Mouse (Mus musculus): ENCODE measurements around the gene Cradd. TPM values are rescaled to one million over a fixed set of nuclear protein-coding genes. Genes with fewer than 3 reads are reported as not detected.

The Cradd gene
- polyA plus RNA-seq, 2 experiments = 3.2 to 3.6 TPM

DNA sequence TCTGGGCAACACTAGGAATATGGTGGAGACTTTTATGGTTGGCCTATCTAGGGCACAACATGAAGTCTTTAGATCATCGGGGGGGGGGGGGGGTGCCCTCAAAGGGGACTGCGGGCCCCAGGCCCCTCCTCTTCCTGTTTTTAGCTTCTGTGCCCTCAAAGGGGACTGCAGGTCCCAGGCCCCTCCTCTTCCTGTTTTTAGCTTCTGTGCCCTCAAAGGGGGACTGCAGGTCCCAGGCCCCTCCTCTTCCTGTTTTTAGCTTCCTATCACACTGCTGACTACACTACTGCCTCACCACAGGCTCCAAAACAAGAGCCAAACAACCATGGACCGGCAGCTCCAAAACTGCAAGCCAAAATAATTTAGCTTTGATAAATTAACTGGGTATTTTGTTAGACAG lies 33.8 kb upstream of the Cradd start:
- no peak for DNase-seq (ENCODE audit: low read depth in 3 of 3, low spot score in 3 of 3)
- Histone ChIP-seq H3K9ac (replicated peaks) (no peak overlapping the region), H3K36me3 (replicated peaks; ENCODE audit: control insufficient read depth, insufficient read depth, low read depth) (no peaks in the 10 kb centered on the region), H3K27ac (no peak overlapping the region), H3K4me2 (ENCODE audit: low read depth) (no peak overlapping the region), H3K4me1 (replicated peaks; ENCODE audit: control insufficient read depth in 2 of 2, insufficient read depth in 2 of 2, low read length in 1 of 2) (no peaks in the 10 kb centered on the region), H3K27me3 (ENCODE audit: control insufficient read depth, insufficient read depth, low read length) (no peaks in the 10 kb centered on the region), H3K9me3 (ENCODE audit: control insufficient read depth, low read length) (no peaks in the 10 kb centered on the region), H3K4me3 (ENCODE audit: insufficient read depth in 1 of 2, low read depth in 2 of 2, low read length in 2 of 2) (no peak overlapping the region)
- 59% methylated on average over 3 of the region's 3 CpGs for WGBS (ENCODE audit: insufficient replicate concordance)
- no peak for ATAC-seq (ENCODE audit: insufficient read depth)
- TF ChIP-seq EP300 (IDR thresholded peaks at IDR 0.05; ENCODE audit: low read depth) (no peak), CTCF (IDR thresholded peaks at IDR 0.05; ENCODE audit: low read depth) (no peak)

DNA sequence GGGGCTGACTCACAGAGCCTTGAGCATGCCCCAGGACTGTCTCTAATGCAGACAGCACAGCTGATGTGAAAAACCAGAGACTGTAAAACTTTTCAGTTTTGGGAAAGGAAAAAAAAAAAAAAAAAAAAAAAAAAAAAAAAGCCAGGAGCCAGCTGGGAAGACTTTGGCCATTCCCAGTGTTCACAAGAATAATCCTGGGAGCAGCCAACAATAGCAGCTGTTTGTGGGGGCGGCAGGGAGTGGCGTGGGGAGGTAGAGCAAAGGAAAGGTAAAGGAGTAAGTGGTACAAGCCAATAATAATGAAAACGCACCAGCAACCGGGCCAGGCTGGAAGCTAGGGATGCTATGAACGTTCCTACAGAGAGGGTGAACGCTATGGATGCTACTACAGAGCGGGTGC lies 32.8 kb upstream of the Cradd start:
- DNase-seq (ENCODE audit: low read depth in 3 of 3, low spot score in 3 of 3) (no peak), ATAC-seq (ENCODE audit: insufficient read depth) (no peak)
- no peaks in the 10 kb centered on the region for H3K36me3 ChIP-seq (replicated peaks; ENCODE audit: control insufficient read depth, insufficient read depth, low read depth)
- H3K4me2 ChIP-seq (ENCODE audit: low read depth) = no peak overlapping the region
- WGBS (ENCODE audit: insufficient replicate concordance) = 65% methylated on average over 7 of the region's 7 CpGs
- H3K9me3 ChIP-seq (ENCODE audit: control insufficient read depth, low read length) = no peaks in the 10 kb centered on the region
- no peaks in the 10 kb centered on the region for H3K4me1 ChIP-seq (replicated peaks; ENCODE audit: control insufficient read depth in 2 of 2, insufficient read depth in 2 of 2, low read length in 1 of 2)
- no peak overlapping the region for H3K9ac ChIP-seq (replicated peaks)
- no peak overlapping the region for H3K4me3 ChIP-seq (ENCODE audit: insufficient read depth in 1 of 2, low read depth in 2 of 2, low read length in 2 of 2)
- no peak for TF ChIP-seq EP300 (IDR thresholded peaks at IDR 0.05; ENCODE audit: low read depth)
- no peak for TF ChIP-seq CTCF (IDR thresholded peaks at IDR 0.05; ENCODE audit: low read depth)
- H3K27ac ChIP-seq = no peak overlapping the region
- no peaks in the 10 kb centered on the region for H3K27me3 ChIP-seq (ENCODE audit: control insufficient read depth, insufficient read depth, low read length)

DNA sequence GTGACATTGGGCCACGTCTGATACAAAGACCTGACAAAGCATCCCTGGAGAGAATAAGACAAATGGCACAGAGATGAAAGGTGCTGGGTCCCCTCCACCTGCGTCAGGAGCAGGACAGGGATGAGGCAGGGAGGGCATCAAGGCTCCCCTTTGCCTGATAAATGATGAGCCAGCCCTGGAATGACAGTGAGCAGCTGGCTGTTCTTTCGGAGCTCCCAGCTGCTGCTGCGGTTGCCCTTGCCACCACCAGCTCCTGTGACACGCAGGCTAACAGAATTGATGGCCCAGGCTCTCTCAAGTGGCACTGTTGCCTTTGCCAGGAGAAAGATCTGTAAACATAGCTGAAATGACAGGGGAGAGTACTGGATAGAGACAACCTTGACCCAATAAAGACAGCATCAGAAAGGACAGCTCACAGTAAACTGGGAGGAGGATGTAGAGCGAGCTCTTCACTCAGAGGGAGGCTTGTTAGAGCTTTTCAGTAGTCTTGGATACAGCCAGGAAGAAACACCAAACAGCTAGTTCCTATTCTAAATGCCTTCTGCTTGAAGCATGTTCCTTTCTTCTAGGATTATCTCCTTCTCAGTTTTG lies 31.8 kb upstream of the Cradd start:
- 41% methylated on average over 6 of the region's 6 CpGs for WGBS (ENCODE audit: insufficient replicate concordance)
- Histone ChIP-seq H3K9me3 (ENCODE audit: control insufficient read depth, low read length) (no peaks in the 10 kb centered on the region), H3K36me3 (replicated peaks; ENCODE audit: control insufficient read depth, insufficient read depth, low read depth) (no peaks in the 10 kb centered on the region), H3K27ac (no peak overlapping the region), H3K4me2 (ENCODE audit: low read depth) (no peak overlapping the region), H3K4me3 (ENCODE audit: insufficient read depth in 1 of 2, low read depth in 2 of 2, low read length in 2 of 2) (no peak overlapping the region), H3K27me3 (ENCODE audit: control insufficient read depth, insufficient read depth, low read length) (no peaks in the 10 kb centered on the region), H3K4me1 (replicated peaks; ENCODE audit: control insufficient read depth in 2 of 2, insufficient read depth in 2 of 2, low read length in 1 of 2) (no peaks in the 10 kb centered on the region), H3K9ac (replicated peaks) (no peak overlapping the region)
- DNase-seq (ENCODE audit: low read depth in 3 of 3, low spot score in 3 of 3) (no peak), ATAC-seq (ENCODE audit: insufficient read depth) (no peak)
- no peak for TF ChIP-seq CTCF (IDR thresholded peaks at IDR 0.05; ENCODE audit: low read depth)
- no peak for TF ChIP-seq EP300 (IDR thresholded peaks at IDR 0.05; ENCODE audit: low read depth)

DNA sequence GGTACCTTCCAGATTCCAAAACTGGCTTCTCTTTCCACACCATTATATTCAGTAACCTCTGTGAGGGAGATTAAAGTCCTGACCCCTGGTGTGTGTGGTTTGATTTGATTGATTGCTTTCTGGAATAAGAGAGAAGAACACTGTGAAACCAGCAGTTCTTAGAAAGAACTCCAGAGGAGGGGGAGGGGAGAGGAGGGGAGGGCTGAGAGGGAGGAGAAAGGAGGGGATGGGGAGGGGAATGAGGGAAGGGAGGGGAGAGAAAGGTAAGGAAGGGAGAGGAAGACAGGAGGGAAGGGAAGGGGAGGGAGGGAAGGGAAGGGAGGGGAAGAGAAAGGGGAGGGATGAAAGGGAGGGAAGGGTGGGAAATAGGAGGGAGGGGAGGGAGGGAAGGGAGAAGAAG lies 30.7 kb upstream of the Cradd start:
- Histone ChIP-seq H3K9me3 (ENCODE audit: control insufficient read depth, low read length) (no peaks in the 10 kb centered on the region), H3K4me2 (ENCODE audit: low read depth) (no peak overlapping the region), H3K4me1 (replicated peaks; ENCODE audit: control insufficient read depth in 2 of 2, insufficient read depth in 2 of 2, low read length in 1 of 2) (no peaks in the 10 kb centered on the region), H3K9ac (replicated peaks) (no peak overlapping the region), H3K4me3 (ENCODE audit: insufficient read depth in 1 of 2, low read depth in 2 of 2, low read length in 2 of 2) (no peak overlapping the region), H3K36me3 (replicated peaks; ENCODE audit: control insufficient read depth, insufficient read depth, low read depth) (no peaks in the 10 kb centered on the region), H3K27ac (no peak overlapping the region), H3K27me3 (ENCODE audit: control insufficient read depth, insufficient read depth, low read length) (no peaks in the 10 kb centered on the region)
- DNase-seq (ENCODE audit: low read depth in 3 of 3, low spot score in 3 of 3) (no peak), ATAC-seq (ENCODE audit: insufficient read depth) (no peak)
- TF ChIP-seq CTCF (IDR thresholded peaks at IDR 0.05; ENCODE audit: low read depth) (no peak), EP300 (IDR thresholded peaks at IDR 0.05; ENCODE audit: low read depth) (no peak)

DNA sequence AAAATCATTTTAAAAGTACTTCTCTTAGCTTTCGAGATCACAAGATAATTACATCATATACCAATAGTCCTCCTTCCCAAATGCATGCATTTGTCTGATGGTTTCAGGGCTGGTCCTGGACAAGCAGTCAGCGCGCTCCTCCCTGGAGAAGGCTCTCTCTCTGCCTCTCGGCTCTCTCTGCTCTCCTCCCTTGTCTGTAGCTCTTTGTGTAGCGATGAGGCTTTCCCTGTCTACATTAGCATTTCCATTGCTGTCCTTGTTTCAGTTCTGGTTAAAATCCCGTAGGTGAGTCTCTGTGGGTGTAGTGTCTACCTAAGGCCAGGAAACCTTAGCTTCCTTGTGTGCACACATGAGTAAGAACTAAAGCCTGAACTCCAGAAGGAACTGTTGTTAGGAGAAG lies 30.1 kb upstream of the Cradd start:
- WGBS (ENCODE audit: insufficient replicate concordance) = 67% methylated on average over 6 of the region's 6 CpGs
- Histone ChIP-seq H3K4me2 (ENCODE audit: low read depth) (no peak overlapping the region), H3K4me3 (ENCODE audit: insufficient read depth in 1 of 2, low read depth in 2 of 2, low read length in 2 of 2) (no peak overlapping the region), H3K27me3 (ENCODE audit: control insufficient read depth, insufficient read depth, low read length) (no peaks in the 10 kb centered on the region), H3K4me1 (replicated peaks; ENCODE audit: control insufficient read depth in 2 of 2, insufficient read depth in 2 of 2, low read length in 1 of 2) (no peaks in the 10 kb centered on the region), H3K9me3 (ENCODE audit: control insufficient read depth, low read length) (no peaks in the 10 kb centered on the region), H3K27ac (no peak overlapping the region), H3K9ac (replicated peaks) (no peak overlapping the region), H3K36me3 (replicated peaks; ENCODE audit: control insufficient read depth, insufficient read depth, low read depth) (no peaks in the 10 kb centered on the region)
- TF ChIP-seq CTCF (IDR thresholded peaks at IDR 0.05; ENCODE audit: low read depth) (no peak), EP300 (IDR thresholded peaks at IDR 0.05; ENCODE audit: low read depth) (no peak)
- DNase-seq (ENCODE audit: low read depth in 3 of 3, low spot score in 3 of 3) (no peak), ATAC-seq (ENCODE audit: insufficient read depth) (no peak)
